Mouse (Mus musculus): ENCODE data around the gene Slc8a3.
"Not testable (repeated sequence)": the region's sequence is repeated elsewhere in the genome, so short reads cannot be mapped to it uniquely, and the experiment has no call there.

Gene Slc8a3

GRCm38 (mm10) chr12:81332875-81333421 is at the start of gene Slc8a3:
Gene Slc8a3, minus strand, starts transcription at chr12:81333180.
- in situ Hi-C loops (cut with MboI) = no loop called here

- in situ Hi-C loops (cut with MboI) = not testable (repeated sequence)
These were observed 46.4 kb upstream of the Slc8a3 start, which contains the start of gene Gm4787 for GRCm38 (mm10) chr12:81379364-81379763. Gene Gm4787, minus strand, starts transcription at chr12:81379464.

- in situ Hi-C loops (cut with MboI) = no loop called here
These were observed 861 bp upstream of the Slc8a3 start for GRCm38 (mm10) chr12:81333841-81334240.

GRCm38 (mm10) chr12:81331937-81332874 is 774 bp downstream of the Slc8a3 start:
- in situ Hi-C loops (cut with MboI) = no loop called here

GRCm38 (mm10) chr12:81331046-81331638 is 1.8 kb downstream of the Slc8a3 start:
- in situ Hi-C loops (cut with MboI) = no loop called here

- in situ Hi-C loops (cut with MboI) = no loop called here
These were observed 8.0 kb downstream of the Slc8a3 start for GRCm38 (mm10) chr12:81324991-81325390.

GRCm38 (mm10) chr12:81324116-81324515 is 8.9 kb downstream of the Slc8a3 start:
- in situ Hi-C loops (cut with MboI) = no loop called here

- in situ Hi-C loops (cut with MboI) = no loop called here
These were observed 12.0 kb downstream of the Slc8a3 start for GRCm38 (mm10) chr12:81321021-81321420.

- in situ Hi-C loops (cut with MboI) = no loop called here
These were observed 15.2 kb downstream of the Slc8a3 start for GRCm38 (mm10) chr12:81317811-81318210.

GRCm38 (mm10) chr12:81315953-81316352 is 17.0 kb downstream of the Slc8a3 start:
- in situ Hi-C loops (cut with MboI) = no loop called here

GRCm38 (mm10) chr12:81303626-81304025 is 29.4 kb downstream of the Slc8a3 start:
- in situ Hi-C loops (cut with MboI) = no loop called here

GRCm38 (mm10) chr12:81294613-81295012 is 38.4 kb downstream of the Slc8a3 start:
- in situ Hi-C loops (cut with MboI) = no loop called here

- in situ Hi-C loops (cut with MboI) = no loop called here
These were observed 54.9 kb downstream of the Slc8a3 start for GRCm38 (mm10) chr12:81278031-81278430.

- in situ Hi-C loops (cut with MboI) = no loop called here
These were observed 58.4 kb downstream of the Slc8a3 start for GRCm38 (mm10) chr12:81274616-81275015.

- in situ Hi-C loops (cut with MboI) = no loop called here
These were observed 59.6 kb downstream of the Slc8a3 start for GRCm38 (mm10) chr12:81273333-81273732.

- in situ Hi-C loops (cut with MboI) = no loop called here
These were observed 63.7 kb downstream of the Slc8a3 start for GRCm38 (mm10) chr12:81269246-81269645.

- in situ Hi-C loops (cut with MboI) = no loop called here
These were observed 70.2 kb downstream of the Slc8a3 start for GRCm38 (mm10) chr12:81262821-81263220.

- in situ Hi-C loops (cut with MboI) = no loop called here
These were observed 74.8 kb downstream of the Slc8a3 start for GRCm38 (mm10) chr12:81258215-81258614.

GRCm38 (mm10) chr12:81245411-81245810 is 87.6 kb downstream of the Slc8a3 start:
- in situ Hi-C loops (cut with MboI) = no loop called here

- in situ Hi-C loops (cut with MboI) = no loop called here
These were observed 88.0 kb downstream of the Slc8a3 start for GRCm38 (mm10) chr12:81244954-81245353.

GRCm38 (mm10) chr12:81244492-81244891 is 88.5 kb downstream of the Slc8a3 start:
- in situ Hi-C loops (cut with MboI) = no loop called here

- in situ Hi-C loops (cut with MboI) = no loop called here
These were observed 91.3 kb downstream of the Slc8a3 start for GRCm38 (mm10) chr12:81241676-81242075.

GRCm38 (mm10) chr12:81241096-81241495 is 91.9 kb downstream of the Slc8a3 start:
- in situ Hi-C loops (cut with MboI) = no loop called here

Measured in mature B cell (primary cell).